Mouse (Mus musculus): ENCODE results near the gene Grin2d.

- no peak for TF ChIP-seq CTCF (IDR thresholded peaks at IDR 0.05; ENCODE audit: extremely low read depth, insufficient read length, insufficient replicate concordance, low read depth, low read length)
- TF ChIP-seq POLR2A (IDR thresholded peaks at IDR 0.05; ENCODE audit: low read depth, low read length): no peak
Observed at GRCm38 (mm10) chr7:45833924-45834323, 44.3 kb downstream of the Grin2d start.
